Mouse (Mus musculus): ENCODE measurements around the gene Coq8a. TPM values are rescaled to one million over a fixed set of nuclear protein-coding genes. Genes with fewer than 3 reads are reported as not detected.

Coq8a gene
- polyA plus RNA-seq, 1 experiment from 2014 or later = 2.7 TPM

- Histone ChIP-seq H3K27me3 (ENCODE audit: control insufficient read depth, insufficient read depth, low read depth, low read length) (no peaks in the 10 kb centered on the region), H3K4me3 (ENCODE audit: low read depth, low read length) (no peak overlapping the region), H3K9me3 (replicated peaks; ENCODE audit: control insufficient read depth, low read length, poor library complexity, severe bottlenecking) (no peaks in the 10 kb centered on the region), H3K36me3 (ENCODE audit: control insufficient read depth, insufficient read depth, low read length) (no peaks in the 10 kb centered on the region), H3K4me2 (ENCODE audit: low read length) (no peak overlapping the region), H3K27ac (ENCODE audit: low read length) (no peak overlapping the region), H3K9ac (ENCODE audit: low read depth, low read length) (no peak overlapping the region), H3K4me1 (ENCODE audit: control insufficient read depth, insufficient read depth, low read length) (no peaks in the 10 kb centered on the region)
- WGBS = 83% methylated on average over 9 of the region's 9 CpGs
- no peak for ATAC-seq
Measured at GRCm38 (mm10) chr1:180210781-180211271, 11.4 kb upstream of the Coq8a start.

DNA sequence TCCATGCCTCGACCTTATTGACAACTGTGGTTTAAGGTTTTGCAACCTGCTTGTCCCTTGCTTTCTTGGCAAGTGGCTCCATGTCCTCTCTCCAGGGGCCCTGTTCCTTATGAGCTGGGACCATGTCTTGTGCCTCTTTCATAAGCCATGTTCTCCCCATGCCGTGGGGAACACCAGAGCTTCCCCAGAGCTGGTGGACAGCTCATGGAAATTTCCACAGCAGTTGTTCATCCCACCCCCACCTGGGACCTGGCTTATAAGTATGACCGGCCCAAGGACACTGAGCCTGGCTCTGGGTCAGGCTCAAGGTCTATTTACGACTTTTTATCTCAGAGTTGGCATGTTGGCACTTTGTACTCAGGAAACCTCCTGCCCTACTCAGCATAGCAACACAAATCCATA lies 10.6 kb upstream of the Coq8a start:
- no peak overlapping the region for H3K4me3 ChIP-seq (ENCODE audit: low read depth, low read length)
- H3K9me3 ChIP-seq (replicated peaks; ENCODE audit: control insufficient read depth, low read length, poor library complexity, severe bottlenecking) = no peaks in the 10 kb centered on the region
- no peaks in the 10 kb centered on the region for H3K27me3 ChIP-seq (ENCODE audit: control insufficient read depth, insufficient read depth, low read depth, low read length)
- no peaks in the 10 kb centered on the region for H3K36me3 ChIP-seq (ENCODE audit: control insufficient read depth, insufficient read depth, low read length)
- H3K9ac ChIP-seq (ENCODE audit: low read depth, low read length) = no peak overlapping the region
- no peaks in the 10 kb centered on the region for H3K4me1 ChIP-seq (ENCODE audit: control insufficient read depth, insufficient read depth, low read length)
- WGBS = 82% methylated on average over 4 of the region's 4 CpGs
- H3K27ac ChIP-seq (ENCODE audit: low read length) = no peak overlapping the region
- no peak for ATAC-seq
- H3K4me2 ChIP-seq (ENCODE audit: low read length) = no peak overlapping the region

DNA sequence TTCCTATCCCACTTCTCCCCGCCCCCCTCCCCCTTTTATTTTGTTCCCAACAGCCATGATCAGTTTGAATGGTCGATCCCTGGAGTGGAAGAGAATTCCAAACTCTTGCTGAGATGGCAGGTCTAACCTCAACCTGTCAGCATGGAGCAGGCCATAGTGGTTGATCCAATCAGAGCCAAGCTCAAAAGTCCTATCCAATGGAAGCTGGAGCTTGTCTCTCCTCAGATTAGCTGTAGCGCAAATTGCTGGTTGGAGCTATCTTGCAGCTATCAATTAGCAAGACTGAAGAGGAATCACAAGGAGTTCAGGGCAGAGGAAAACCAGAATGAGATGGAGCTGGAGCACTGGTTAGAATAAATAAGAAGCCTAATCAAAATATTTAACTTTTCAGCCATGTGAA lies 9.0 kb upstream of the Coq8a start:
- no peak overlapping the region for H3K27ac ChIP-seq (ENCODE audit: low read length)
- H3K9me3 ChIP-seq (replicated peaks; ENCODE audit: control insufficient read depth, low read length, poor library complexity, severe bottlenecking) = 0 out of 2 replicates have a peak, but pooled peaks cover 3% of the 10 kb centered on the region
- H3K4me2 ChIP-seq (ENCODE audit: low read length) = no peak overlapping the region
- no peaks in the 10 kb centered on the region for H3K36me3 ChIP-seq (ENCODE audit: control insufficient read depth, insufficient read depth, low read length)
- H3K4me1 ChIP-seq (ENCODE audit: control insufficient read depth, insufficient read depth, low read length) = no peaks in the 10 kb centered on the region
- H3K27me3 ChIP-seq (ENCODE audit: control insufficient read depth, insufficient read depth, low read depth, low read length) = no peaks in the 10 kb centered on the region
- no peak for ATAC-seq
- H3K4me3 ChIP-seq (ENCODE audit: low read depth, low read length) = no peak overlapping the region
- WGBS = 90% methylated on average over 3 of the region's 3 CpGs
- no peak overlapping the region for H3K9ac ChIP-seq (ENCODE audit: low read depth, low read length)

DNA sequence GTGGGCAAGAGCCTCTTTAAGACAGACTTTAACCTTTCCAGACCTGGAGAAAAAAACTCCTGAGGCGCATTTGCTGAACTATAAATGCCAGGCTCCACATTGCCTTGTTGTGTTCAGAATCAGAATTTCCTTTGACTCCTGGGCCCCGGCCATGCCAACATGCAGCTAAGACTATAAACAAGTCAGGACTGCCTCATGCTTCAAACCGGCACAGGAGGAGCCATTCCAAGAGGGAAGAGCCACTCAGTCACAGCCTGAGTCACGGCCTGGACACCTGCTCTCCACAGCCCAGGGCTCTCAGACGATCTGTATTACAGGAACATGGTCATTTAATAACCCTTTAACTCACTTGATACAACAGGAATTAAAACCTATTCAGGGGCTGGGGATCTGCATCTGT lies 1.3 kb upstream of the Coq8a start:
- H3K36me3 ChIP-seq (ENCODE audit: control insufficient read depth, insufficient read depth, low read length) = no peaks in the 10 kb centered on the region
- H3K4me3 ChIP-seq (ENCODE audit: low read depth, low read length) = no peak overlapping the region
- H3K4me1 ChIP-seq (ENCODE audit: control insufficient read depth, insufficient read depth, low read length) = 0 out of 2 replicates have a peak, but pooled peaks cover 2% of the 10 kb centered on the region
- 70% methylated on average over 5 of the region's 5 CpGs for WGBS
- H3K27ac ChIP-seq (ENCODE audit: low read length) = no peak overlapping the region
- H3K27me3 ChIP-seq (ENCODE audit: control insufficient read depth, insufficient read depth, low read depth, low read length) = no peaks in the 10 kb centered on the region
- H3K4me2 ChIP-seq (ENCODE audit: low read length) = no peak overlapping the region
- H3K9me3 ChIP-seq (replicated peaks; ENCODE audit: control insufficient read depth, low read length, poor library complexity, severe bottlenecking) = 0 out of 2 replicates have a peak, but pooled peaks cover 3% of the 10 kb centered on the region
- no peak for ATAC-seq
- no peak overlapping the region for H3K9ac ChIP-seq (ENCODE audit: low read depth, low read length)

GRCm38 (mm10) chr1:180199715-180200050 lies 281 bp upstream of the Coq8a start:
- Histone ChIP-seq H3K27me3 (ENCODE audit: control insufficient read depth, insufficient read depth, low read depth, low read length) (peaks cover under 1% of the 10 kb centered on the region; the same call in 1 of the 2 replicates), H3K27ac (ENCODE audit: low read length) (no peak overlapping the region), H3K4me3 (ENCODE audit: low read depth, low read length) (no peak overlapping the region), H3K4me1 (ENCODE audit: control insufficient read depth, insufficient read depth, low read length) (peaks cover 9% of the 10 kb centered on the region), H3K9ac (ENCODE audit: low read depth, low read length) (no peak overlapping the region), H3K36me3 (ENCODE audit: control insufficient read depth, insufficient read depth, low read length) (no peaks in the 10 kb centered on the region), H3K9me3 (replicated peaks; ENCODE audit: control insufficient read depth, low read length, poor library complexity, severe bottlenecking) (0 out of 2 replicates have a peak, but pooled peaks cover 3% of the 10 kb centered on the region), H3K4me2 (ENCODE audit: low read length) (no peak overlapping the region)
- ATAC-seq = no peak
- WGBS = 76% methylated on average over 4 of the region's 4 CpGs

DNA sequence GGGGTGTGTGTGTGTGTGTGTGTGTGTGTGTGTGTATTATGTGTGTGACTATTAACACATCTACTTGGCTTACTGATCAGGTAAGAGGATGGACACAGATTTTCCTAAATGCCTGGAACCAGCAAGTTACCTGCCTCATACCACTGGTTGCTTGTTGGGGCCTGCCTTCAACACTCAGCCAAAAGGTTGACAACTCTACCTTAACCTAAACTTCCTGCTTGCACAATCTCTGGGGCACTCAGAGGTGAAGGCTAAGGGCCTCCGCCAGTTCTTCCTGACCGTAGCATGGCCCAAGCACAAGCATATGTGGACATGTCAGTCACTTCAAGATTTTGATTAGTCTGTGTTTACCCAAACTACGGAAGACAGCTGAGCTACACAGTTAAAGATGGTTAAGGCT lies 1.4 kb downstream of the Coq8a start:
- H3K4me2 ChIP-seq (ENCODE audit: low read length) = no peak overlapping the region
- no peaks in the 10 kb centered on the region for H3K9me3 ChIP-seq (replicated peaks; ENCODE audit: control insufficient read depth, low read length, poor library complexity, severe bottlenecking)
- no peak overlapping the region for H3K4me3 ChIP-seq (ENCODE audit: low read depth, low read length)
- no peaks in the 10 kb centered on the region for H3K36me3 ChIP-seq (ENCODE audit: control insufficient read depth, insufficient read depth, low read length)
- no peak for ATAC-seq
- H3K4me1 ChIP-seq (ENCODE audit: control insufficient read depth, insufficient read depth, low read length) = peaks cover 9% of the 10 kb centered on the region
- peaks cover 11% of the 10 kb centered on the region; the same call in 1 of the 2 replicates for H3K27me3 ChIP-seq (ENCODE audit: control insufficient read depth, insufficient read depth, low read depth, low read length)
- no peak overlapping the region for H3K9ac ChIP-seq (ENCODE audit: low read depth, low read length)
- H3K27ac ChIP-seq (ENCODE audit: low read length) = no peak overlapping the region
- 93% methylated on average over 3 of the region's 3 CpGs for WGBS

DNA sequence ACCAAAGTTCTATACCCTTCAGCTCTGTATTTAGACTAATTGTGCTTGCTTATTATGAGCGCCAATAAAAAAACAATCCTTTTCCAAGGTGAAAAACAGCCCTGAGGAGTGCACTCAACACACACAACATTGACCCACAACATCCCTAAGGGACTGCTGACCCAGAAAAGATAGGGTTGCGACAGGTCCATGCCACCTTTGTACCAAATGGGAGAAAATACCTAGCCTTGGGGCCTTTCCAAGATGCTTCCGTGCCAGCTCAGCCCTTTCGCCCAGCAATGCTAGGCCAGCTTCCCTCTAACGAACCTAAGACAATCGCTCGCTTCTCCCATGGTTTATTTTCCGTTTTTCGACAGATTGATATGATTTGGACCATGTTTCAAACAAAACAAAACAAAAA lies 2.9 kb downstream of the Coq8a start:
- ATAC-seq = no peak
- H3K27me3 ChIP-seq (ENCODE audit: control insufficient read depth, insufficient read depth, low read depth, low read length) = peaks cover 11% of the 10 kb centered on the region; the same call in 1 of the 2 replicates
- peak overlapping the region; percentile 93 for H3K4me2 ChIP-seq (ENCODE audit: low read length)
- no peak overlapping the region for H3K27ac ChIP-seq (ENCODE audit: low read length)
- peaks cover 9% of the 10 kb centered on the region for H3K4me1 ChIP-seq (ENCODE audit: control insufficient read depth, insufficient read depth, low read length)
- H3K36me3 ChIP-seq (ENCODE audit: control insufficient read depth, insufficient read depth, low read length) = no peaks in the 10 kb centered on the region
- H3K9me3 ChIP-seq (replicated peaks; ENCODE audit: control insufficient read depth, low read length, poor library complexity, severe bottlenecking) = no peaks in the 10 kb centered on the region
- H3K4me3 ChIP-seq (ENCODE audit: low read depth, low read length) = peak overlapping the region; percentile 54; the same call in 1 of the 2 replicates
- no peak overlapping the region for H3K9ac ChIP-seq (ENCODE audit: low read depth, low read length)
- 89% methylated on average over 9 of the region's 9 CpGs for WGBS

DNA sequence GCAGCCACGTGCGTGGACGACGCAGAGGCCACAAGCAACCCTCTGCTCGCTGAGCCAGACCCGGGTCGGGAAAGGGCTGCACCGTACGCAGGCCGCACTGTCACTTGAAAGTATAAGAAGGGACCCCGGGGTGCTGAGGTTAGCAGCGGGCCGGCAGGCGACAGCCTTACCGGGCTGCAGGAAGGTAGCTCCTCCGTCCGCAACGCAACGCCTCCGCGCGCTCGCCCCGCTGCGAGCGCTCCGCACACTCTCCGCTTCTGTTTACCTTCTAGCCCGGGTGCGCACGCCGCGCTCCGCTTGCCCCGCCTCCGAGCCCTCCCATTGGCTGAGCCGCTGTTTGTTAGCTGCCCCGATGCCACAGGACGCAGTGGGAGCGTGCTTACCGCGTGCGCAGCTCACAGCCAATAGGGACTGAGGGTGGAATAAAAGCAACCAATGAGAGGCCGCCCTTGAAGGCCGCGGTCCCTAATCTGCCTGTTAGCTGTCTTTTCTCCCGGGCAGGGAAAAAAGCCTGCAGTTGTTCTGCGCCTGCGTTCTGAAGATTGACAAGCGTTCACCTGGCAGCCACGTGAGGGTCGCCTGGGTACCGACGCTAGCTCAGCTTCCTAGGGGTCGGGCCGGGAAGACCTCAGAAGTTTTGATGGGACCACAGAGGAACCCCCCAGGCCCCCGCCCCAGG lies 3.6 kb downstream of the Coq8a start:
- no peaks in the 10 kb centered on the region for H3K36me3 ChIP-seq (ENCODE audit: control insufficient read depth, insufficient read depth, low read length)
- peaks cover 9% of the 10 kb centered on the region for H3K4me1 ChIP-seq (ENCODE audit: control insufficient read depth, insufficient read depth, low read length)
- under 1% methylated on average over 57 of the region's 57 CpGs for WGBS
- H3K9me3 ChIP-seq (replicated peaks; ENCODE audit: control insufficient read depth, low read length, poor library complexity, severe bottlenecking) = no peaks in the 10 kb centered on the region
- H3K4me3 ChIP-seq (ENCODE audit: low read depth, low read length) = peak overlapping the region; percentile 54
- peak overlapping the region; percentile 93 for H3K4me2 ChIP-seq (ENCODE audit: low read length)
- H3K27me3 ChIP-seq (ENCODE audit: control insufficient read depth, insufficient read depth, low read depth, low read length) = peaks cover 11% of the 10 kb centered on the region; the same call in 1 of the 2 replicates
- ATAC-seq = peak; percentile 100
- H3K9ac ChIP-seq (ENCODE audit: low read depth, low read length) = peak overlapping the region; percentile 42
- H3K27ac ChIP-seq (ENCODE audit: low read length) = no peak overlapping the region

DNA sequence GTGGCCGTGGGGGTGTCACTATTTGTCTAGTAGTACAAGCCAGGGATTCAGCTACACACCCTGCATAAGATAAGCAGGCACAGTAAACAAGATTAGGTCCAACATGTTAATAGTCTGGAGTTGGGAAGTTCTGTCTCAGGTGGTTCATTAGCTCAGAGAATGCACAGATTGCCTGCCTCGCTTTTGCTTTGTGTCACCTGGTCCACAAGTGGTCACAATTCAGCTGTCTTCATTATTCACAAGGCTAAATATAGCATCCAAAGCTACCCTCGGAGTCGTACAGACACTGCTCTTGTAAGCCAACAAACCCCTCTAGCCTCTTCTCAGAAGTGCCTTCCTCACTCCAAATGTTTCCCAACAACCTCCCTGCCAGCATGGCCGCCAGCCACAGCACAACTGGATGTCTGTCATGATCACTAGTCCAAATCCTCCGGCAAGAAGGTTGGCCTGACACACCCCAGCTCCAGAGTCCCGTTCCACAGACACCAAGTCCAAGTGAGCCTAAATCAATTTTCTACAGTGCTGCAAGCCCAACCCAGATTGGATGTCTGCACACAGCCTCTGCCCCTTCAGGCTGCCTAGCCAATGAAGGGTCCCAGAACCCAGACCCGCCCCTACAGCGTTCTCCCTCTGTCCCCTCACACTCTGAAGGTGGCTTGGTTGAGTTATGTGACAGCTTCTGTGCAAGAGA lies 4.5 kb downstream of the Coq8a start:
- no peaks in the 10 kb centered on the region for H3K9me3 ChIP-seq (replicated peaks; ENCODE audit: control insufficient read depth, low read length, poor library complexity, severe bottlenecking)
- no peak overlapping the region for H3K27ac ChIP-seq (ENCODE audit: low read length)
- no peaks in the 10 kb centered on the region for H3K36me3 ChIP-seq (ENCODE audit: control insufficient read depth, insufficient read depth, low read length)
- H3K27me3 ChIP-seq (ENCODE audit: control insufficient read depth, insufficient read depth, low read depth, low read length) = peaks cover 11% of the 10 kb centered on the region; the same call in 1 of the 2 replicates
- H3K4me1 ChIP-seq (ENCODE audit: control insufficient read depth, insufficient read depth, low read length) = peaks cover 9% of the 10 kb centered on the region
- WGBS = 30% methylated on average over 9 of the region's 9 CpGs
- 0 out of 2 replicates have a peak, but pooled peaks have one; percentile 15 for ATAC-seq
- H3K4me3 ChIP-seq (ENCODE audit: low read depth, low read length) = peak overlapping the region; percentile 54
- H3K9ac ChIP-seq (ENCODE audit: low read depth, low read length) = peak overlapping the region; percentile 42
- peak overlapping the region; percentile 93 for H3K4me2 ChIP-seq (ENCODE audit: low read length)
